Mouse (Mus musculus) adrenal gland, postnatal 25 days (tissue): ENCODE measurements around the gene Eef1g. TPM values are rescaled to one million over a fixed set of nuclear protein-coding genes. Genes with fewer than 3 reads are reported as not detected.
A peak's percentile ranks its signal among the peaks of the same experiment; 100 is the strongest.
"Not testable (repeated sequence)": the region's sequence is repeated elsewhere in the genome, so short reads cannot be mapped to it uniquely, and the experiment has no call there.

Experiments used
- DNase-seq: peaks from one replicate; pipeline ENCODE4 v3.0.0; 2021; ENCODE audit warnings: mixed read lengths
- total RNA-seq: library from RNA; stranded (reverse); gene quantifications from 2 replicates; pipeline ENCODE4 v1.2.3, GENCODE M21; 2021

Eef1g gene
- total RNA-seq, 1 experiment from 2014 or later: 327 TPM

DNA sequence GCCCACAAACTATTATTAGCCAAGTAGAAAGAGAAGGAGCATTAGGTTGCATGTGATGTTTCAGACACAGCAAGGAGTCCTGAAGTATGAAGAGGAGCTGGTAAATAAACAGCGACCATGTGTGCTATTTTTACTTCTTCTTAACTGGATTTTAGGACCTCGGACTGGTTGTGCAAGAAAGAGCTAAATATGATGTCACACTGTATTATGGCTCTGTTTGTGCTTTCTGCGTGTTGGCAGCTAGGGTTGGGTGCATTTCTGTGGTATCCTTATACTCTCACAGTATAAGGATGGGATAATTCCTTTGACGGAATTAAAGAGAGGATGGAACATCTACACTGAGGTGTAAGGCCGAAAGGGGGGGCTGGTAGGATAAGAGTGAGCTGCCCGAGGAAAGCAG is 21.6 kb upstream of the Eef1g start:
- no peak for DNase-seq

DNA sequence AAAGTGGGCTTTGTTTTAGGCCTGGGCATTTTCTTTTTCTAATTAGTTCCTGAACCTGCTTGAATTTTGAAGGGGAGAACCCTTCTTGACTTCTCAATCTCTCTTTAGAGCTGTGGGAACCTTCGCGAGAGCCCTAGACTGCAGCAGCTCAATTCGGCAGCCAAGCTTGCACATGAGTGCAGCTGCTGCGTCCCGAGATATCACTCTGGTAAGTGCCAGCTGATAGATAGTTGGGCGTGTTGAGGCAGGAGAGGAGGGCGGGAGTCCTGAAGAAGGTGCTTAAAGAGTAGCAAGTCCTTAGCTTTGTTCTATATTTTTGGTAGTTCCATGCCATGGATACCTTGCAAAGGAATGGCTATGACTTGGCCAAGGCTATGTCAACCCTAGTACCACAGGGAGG is 19.9 kb upstream of the Eef1g start:
- DNase-seq: no peak

DNA sequence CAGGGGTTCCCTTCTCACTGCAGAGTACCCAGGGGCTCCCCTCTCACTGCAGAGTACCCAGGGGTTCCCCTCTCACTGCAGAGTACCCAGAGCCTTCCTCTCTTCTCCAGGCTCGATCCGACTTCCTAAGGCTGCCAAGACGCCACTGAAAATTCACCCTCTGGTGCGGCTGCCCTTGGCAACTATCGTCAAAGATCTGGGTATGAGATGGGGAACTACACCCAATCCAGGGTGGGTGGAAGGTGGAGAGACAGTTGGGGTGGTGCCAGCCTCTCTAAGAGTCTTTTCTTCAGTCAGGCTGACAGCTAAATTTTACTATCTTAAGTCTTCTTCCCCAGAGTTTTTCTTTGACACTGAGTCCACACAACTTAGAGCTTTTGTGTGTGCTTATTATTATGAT is 16.7 kb upstream of the Eef1g start:
- no peak for DNase-seq

DNA sequence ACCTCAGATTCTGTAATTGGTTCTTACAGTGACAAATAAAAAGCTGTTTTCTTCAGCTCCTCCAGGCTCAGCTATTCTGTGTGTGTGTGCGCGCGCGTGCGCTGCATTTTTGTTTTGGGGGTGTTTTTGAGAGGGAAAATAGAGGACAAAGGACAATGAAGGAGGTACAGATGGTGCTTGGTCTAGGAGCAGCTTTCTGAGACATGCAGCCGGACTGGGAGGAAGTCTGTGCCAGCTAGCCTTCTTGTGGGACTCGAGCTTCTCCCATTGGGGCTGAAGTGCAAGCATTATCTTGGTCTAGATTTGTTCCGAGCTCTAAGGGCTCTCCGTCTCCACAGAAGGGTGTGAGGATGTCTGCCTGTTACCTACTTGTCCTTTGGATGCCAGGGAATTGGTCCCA is 14.6 kb upstream of the Eef1g start:
- DNase-seq: no peak

DNA sequence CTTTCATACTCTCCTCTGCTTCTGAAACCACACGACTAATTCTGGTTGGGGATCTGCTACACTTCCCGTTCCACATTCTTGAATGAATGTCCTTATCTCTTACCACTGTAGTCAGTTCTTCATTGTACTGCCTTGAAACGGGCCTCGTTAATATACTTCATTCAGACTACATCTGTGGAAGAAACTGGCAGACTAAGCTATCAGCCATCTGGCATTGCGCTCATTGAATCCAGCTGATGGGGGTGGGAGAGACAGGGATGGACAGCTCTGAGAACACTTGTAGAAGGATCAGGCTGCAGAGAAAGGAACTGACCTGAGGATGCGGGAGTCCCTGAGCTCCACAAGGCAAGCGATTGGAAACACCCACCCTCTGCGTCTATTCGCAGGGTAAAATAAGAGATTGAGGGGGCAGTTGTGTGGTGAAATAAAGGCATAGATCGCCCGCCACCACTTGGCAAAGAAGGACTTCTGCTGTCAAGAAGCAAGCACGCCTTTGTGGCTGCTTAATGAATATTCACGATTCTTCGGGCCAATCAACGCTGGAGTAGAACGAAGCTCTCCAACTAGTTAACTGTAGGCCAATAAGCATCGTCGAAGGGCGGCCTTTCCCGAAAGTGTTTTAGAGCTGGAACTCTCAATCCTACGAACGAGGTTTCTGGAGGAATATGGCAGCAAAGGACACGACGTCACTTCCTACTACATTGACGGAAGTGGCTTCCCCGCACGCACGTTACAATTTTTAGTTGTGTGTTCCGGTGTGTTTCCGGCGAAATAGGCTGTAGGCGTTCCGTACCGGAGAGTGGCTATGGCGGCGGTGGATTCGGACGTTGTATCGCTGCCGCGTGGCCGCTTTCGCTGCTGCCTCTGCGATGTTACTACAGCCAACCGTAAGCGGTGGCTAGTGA is 13.5 kb upstream of the Eef1g start, which contains the start of gene Tut1:
TSS of gene Tut1 (plus strand) at position 713 of the 905 bp plus-strand sequence.
- DNase-seq: peak; percentile 78

DNA sequence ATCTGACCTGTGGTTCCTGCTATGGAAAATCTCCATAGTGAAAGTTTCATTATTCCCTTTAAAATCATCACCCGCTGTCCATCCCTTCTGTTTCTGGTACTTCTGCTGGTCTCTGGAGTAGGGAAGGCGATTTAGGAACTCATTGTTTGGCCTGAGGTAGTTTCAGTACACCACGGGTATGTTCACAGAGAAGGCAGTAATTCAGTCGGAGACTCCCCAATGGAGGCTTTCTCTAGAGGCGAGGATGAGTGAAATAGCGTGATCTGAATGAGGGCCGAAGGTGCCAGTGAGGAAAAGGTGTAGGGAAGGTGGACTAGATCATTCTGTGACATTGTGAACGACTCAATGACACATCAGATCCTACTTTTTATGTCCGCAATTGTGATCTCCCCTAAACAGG is 12.7 kb upstream of the Eef1g start:
- DNase-seq: no peak

DNA sequence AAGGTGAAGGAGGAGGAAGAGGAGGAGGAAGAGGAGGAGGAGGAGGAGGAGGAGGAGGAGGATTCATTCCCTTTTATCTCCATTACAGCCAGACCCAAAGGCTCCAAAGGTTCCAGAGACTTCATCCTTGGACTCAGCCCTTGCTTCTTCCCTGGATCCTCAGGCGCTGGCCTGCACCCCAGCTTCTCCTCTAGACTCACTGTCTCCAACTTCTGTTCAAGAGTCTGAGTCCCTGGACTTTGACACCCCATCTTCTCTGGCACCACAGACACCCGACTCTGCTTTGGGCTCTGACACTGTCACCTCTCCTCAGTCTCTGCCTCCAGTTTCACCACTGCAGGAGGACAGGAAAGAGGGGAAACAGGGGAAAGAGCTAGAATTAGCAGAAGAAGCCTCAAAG is 4.6 kb upstream of the Eef1g start:
- no peak for DNase-seq

DNA sequence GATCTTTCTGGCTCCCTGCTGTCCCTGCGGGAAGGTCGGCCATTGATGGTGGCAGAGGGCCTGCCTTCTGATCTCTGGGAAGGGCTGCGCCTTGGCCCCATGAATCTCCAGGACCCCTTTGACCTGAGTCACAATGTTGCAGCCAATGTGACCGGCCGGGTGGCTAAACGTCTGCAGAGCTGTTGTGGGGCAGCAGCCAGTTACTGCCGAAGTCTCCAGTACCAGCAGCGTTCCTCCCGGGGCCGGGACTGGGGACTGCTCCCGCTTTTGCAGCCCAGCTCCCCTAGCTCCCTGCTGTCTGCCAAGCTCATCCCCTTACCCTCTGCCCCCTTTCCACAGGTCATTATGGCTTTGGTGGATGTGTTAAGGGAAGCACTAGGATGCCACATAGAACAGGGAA is 1.8 kb upstream of the Eef1g start:
- DNase-seq: no peak

DNA sequence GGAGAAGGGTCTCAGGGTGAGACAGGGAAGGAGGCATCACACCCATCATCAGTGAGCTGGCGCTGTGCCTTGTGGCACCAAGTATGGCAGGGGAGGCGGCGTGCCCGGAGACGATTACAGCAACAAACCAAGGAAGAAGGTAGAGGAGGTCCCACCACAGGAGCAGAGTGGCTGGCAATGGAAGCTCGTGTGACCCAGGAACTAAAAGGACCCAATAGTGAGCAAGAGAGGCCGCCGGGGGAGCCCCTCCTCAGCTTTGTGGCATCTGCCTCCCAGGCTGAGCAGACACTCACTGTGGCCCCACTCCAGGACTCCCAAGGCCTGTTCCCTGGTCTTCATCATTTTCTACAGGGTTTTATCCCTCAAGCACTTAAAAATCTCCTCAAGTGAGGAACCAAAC is 1.1 kb upstream of the Eef1g start:
- DNase-seq: peak; percentile 22

DNA sequence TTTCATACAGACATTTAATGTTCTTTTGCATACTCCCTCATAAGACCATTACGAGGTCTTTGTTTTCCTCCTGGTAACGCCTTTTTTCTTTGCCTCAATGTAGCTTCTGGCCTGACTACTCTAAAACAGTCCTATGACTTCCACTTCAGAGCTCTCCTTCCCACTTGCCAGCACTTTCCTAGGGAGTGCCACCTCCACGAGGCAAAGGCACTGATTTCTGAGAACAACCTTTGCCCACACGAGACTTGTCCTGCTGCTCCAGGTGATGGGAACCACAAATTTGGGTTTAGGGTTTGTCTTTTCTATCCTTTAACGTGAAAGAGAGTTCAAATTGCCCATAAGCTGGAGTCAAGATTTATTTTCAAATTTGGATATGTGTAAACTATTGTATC is 647 bp upstream of the Eef1g start:
- DNase-seq: no peak

DNA sequence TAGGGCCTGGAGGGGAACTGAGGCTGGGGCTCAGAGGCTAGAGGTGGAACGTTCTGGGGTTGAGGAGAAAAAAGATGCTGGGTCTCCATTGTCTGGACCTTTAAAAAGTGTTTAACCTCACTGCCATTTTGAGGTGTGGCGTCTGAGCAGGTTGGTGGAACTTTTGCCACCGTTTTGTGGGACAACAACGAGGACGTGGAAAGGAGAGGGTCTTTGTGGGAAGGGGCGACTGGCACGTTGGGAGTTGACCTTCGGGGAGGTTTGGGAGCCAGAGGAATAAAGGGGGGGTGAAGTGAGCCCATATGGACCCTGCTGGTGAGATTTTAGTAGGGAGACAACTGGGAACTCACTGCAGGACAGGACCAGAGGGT is 517 bp downstream of the Eef1g start:
- no peak for DNase-seq

DNA sequence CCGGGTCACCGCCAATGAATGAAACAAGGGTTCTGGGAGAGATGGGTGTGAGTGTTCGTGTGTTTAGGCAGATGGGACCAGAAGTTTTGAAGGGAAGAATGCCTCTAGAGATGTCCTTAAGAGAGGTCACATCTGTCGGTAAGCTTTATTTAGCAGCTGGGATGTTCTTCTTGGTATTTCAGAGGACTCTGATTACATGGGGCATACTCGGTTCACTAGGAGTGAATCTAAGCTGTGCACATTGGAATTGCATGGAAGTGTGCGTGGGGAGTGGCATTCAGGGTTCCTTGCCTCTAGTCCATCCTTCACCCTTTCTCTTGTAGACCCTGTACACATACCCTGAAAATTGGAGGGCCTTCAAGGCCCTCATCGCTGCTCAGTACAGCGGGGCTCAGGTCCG is 1.1 kb downstream of the Eef1g start:
- DNase-seq: no peak

DNA sequence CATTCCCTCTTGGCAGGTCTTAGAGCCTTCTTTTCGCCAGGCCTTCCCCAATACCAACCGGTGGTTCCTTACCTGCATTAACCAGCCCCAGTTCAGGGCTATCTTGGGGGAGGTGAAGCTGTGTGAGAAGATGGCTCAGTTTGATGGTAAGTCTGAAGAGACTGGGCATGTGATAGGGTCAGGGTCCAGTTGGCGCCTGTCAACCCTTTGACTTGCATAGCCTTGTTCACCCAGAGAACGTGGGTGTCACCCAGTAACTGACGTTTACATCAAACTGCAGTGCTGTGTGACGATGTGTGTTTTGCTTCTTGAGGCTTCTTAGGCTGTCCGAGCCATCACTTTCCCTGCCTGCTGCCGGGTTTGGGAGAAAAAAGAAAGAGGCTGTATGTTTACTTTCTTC is 5.7 kb downstream of the Eef1g start:
- not testable (repeated sequence) for DNase-seq

DNA sequence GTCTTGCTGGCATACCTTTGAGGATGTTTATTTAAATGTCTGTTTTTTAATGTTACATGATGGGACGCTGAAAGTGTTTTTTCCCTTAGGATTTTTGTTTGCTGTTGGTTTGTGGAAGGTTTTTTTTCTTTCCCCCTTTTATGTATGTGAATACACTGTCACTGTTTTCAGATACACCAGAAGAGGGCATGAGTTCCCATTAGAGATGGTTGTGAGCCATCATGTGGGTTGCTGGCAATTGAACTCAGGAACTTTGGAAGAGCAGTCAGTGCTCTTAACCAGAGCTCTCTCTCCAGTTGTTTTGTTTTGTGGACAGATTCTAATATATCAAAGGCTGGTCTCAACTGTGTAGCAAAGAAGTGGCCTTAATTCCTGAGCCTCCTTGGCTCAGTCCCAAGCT is 7.8 kb downstream of the Eef1g start:
- no peak for DNase-seq

DNA sequence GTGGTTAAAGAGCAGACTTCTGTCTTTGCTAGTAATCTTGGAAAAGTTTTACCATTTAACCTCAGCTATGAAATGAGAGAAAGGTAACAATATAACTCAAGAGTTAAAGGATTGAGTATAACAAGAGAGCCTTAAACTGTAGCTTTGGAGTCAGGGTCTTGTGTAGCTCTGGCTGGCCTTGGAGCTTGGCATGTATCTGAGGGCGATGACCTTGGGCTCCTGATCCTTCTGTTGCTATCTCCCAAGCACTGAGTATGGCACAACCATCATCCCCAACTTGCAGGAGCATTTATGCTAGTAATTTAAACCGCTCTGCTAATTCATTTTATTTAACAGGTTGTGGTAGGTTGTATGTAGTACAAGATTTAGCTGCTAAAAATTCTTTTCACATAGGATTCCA is 8.7 kb downstream of the Eef1g start:
- DNase-seq: no peak

DNA sequence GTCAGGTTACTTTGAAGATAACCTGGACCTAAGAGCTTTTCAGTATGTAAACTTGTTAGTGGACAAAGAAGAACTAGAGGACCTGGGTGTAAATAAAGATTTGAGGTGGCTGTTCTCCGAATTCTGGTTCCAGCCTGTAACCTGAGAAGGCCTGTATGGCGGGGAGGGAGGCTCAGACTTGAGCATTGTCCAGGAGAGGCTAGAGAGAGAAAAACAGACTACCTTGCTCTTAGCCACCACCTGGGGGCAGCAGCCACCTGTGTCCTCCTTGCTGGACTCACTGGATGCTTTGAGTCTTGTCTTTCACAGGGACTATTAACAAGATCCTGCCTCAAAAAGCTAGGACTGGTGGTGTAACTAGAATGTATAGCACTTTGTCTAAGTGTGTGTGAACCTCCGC is 9.7 kb downstream of the Eef1g start:
- peak; percentile 37 for DNase-seq

DNA sequence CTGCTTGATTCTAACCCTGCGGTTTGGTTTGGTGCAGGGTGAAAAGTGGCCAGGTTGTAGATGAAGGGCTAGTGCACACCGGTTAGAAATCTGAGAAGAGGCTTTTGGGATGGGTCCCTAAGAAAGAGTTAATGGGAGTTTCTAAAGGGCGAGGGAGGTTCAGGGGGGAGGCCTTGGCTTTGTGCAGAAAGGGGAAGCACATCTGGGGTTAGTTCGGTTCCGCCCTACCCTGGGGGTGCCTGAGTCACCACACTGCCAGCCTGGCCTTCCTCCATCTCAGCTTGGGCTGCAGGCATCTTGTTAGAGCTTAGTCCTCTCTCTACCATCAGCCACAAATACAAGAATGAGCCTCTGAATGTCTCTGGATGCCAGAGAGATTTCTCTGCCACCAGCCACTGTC is 13.9 kb downstream of the Eef1g start:
- DNase-seq: peak; percentile 31

DNA sequence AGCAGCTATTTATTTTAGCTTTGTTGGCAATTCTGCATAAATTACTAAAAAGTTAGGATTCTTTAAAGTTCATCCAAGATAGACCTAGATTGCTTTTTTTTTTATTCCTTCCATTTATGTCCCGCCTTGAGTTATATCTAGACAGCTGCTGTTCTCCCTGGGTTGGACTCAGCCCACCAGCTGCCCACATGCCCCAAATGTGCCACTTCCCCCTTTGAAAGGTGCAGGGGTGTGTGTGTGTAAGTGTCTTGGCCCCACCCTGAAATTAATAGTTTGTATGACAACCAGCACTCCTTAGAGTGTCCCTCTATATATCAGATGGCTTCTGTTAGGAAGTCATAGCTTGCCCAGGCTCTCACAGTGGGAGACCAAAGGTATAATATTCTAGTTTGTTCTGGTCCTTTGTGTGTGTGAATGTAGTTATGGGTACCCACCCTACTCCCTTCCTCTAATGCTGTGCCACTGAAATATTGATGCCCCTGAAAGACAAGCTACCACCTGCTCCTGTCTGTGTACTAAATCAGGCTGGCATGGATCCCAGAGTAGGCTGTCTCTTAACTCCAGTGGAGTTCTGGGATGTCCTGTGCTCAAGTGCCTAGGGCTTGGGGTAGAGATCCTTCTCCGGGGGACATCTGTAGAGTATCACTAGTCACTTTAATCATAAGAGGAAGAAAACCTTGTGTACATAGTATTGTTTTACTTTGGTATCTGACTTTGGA is 14.8 kb downstream of the Eef1g start:
- DNase-seq: no peak

DNA sequence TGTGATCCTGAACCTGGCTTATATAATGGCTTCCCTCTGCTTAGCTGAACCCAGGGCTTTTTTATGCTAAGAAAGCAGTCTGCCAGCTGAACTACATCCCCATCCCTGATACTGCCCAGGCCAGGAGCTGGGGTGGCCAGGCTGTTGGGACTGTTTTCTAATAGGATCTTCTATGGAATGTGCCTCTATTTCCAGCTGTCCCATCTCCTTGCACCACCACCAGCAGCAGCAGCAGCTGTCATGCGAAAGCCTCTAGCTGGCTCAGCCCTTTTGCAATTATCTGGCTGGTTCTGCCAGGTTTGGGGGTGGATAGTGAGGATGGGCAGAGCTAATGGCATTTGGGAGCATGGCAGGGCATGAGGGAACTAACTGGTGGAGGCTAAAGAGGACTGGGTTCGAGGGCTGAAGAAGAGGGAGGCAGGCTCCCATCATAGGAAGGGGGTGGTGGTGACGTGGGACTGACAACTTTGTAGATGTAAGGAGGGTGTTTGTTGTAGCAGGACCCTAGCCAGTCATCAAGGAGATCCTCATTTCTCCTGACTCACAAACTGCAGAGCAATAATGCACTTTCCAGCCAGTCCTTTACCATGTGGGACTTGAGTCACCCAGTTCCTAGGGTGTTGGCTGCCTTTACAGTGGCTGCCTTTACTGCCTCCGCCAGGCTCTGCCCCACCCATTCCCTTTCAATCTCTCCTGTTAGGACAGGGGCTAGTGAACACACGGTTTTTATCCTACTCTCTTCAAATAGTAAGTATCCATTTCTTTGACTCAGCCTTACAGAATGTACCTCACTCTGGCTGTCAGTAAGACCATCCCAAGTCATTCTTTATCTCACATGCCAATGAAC is 15.7 kb downstream of the Eef1g start:
- DNase-seq: no peak

DNA sequence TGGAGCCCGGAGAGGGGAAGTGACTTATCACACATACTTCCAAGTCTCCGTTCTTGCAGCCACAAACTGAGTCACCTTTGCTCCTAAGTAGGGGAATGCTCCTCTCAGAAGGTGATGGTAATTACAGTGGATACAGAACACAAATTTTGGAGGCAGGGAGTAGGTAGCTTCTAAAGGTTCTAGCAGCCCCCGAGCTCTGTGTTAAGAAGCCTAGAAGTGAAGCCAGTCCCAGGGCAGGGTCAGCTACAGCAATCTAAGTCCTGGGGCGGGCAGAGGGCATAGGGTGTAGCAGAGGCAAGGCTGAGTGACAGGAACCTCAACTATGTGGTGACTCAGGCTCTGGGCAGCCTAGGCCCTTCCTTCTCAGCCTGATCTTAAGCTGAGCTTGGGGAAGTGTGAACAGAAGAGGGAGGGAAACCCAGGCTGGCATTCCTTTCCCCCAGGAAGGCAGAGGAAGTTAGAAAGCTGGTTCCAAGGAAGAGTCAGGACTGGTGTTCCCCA is 16.4 kb downstream of the Eef1g start:
- peak; percentile 31 for DNase-seq

DNA sequence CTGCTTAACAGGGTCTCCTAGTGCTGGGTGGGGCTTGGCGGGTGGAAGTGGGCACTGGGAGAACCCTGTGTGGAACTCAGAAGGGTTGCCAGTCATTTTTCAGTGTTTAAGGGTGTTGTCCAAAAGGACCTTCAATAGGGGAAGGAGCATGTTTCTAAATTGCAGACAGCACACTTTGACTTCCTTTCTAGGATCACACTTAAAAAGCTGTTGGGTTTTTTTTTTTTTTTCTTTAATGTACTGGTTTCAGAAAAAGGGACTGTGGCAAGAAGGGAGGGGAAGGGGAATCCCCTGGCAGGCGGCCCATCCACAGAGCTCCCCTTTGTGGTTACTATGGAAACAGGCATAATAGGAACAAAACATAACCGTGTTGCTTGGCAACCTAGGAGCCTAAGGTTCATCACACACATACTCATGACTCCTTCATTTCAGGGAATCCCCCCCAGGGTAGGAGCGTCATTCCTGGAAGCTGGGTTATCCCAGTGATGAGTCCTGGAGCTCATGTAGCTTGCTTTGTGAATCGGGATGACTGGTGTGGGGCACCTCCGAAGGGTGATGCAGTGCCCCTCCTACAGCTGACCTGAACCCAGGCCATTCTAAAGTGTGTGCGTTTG is 17.5 kb downstream of the Eef1g start:
- DNase-seq: peak; percentile 55

DNA sequence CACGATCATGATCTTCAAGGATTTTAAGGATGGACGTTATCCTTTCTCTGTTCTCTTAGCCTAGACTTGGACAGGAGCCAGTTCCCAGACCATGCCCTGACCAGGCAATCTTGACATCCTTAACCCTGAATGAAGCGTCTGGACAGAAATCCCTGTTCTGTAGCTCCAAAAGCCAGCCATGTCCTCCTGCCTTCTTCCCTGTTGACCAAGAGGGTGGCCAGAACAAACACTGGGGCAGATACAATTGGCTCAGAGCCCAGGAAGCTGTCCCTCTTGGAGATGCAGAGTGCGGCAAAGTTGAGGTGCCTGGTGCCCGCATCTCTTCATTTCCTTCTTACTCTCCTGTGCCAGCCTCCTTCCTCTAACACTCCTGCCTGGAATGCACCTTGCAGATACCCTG is 19.1 kb downstream of the Eef1g start:
- no peak for DNase-seq
